Mouse (Mus musculus) hindbrain, embryonic 15.5 days (tissue): ENCODE results near the gene Raet1e. TPM values are rescaled to one million over a fixed set of nuclear protein-coding genes. Genes with fewer than 3 reads are reported as not detected.
"Not testable (repeated sequence)": the region's sequence is repeated elsewhere in the genome, so short reads cannot be mapped to it uniquely, and the experiment has no call there.

Source experiments
- ATAC-seq: fragments of 200-750 bp; cut with Nextera tagmentation; 2 replicates; pipeline ENCODE4 v1.8.0; 2017; ENCODE audit warnings: low read depth, moderate number of reproducible peaks, moderate TSS enrichment; ENCODE audit not compliant: low FRiP score
- H3K27ac ChIP-seq: fragments of 300-500 bp; sonication (generic); replicated peaks from 2 replicates; pipeline ENCODE4 v1.5.1; 2015; ENCODE audit warnings: mild to moderate bottlenecking, inconsistent platforms
- H3K27me3 ChIP-seq: fragments of 300-500 bp; sonication (generic); 2 replicates; pipeline ENCODE4 v1.6.1; 2015; ENCODE audit warnings: control low read depth, inconsistent platforms
- H3K36me3 ChIP-seq: fragments of 300-500 bp; sonication (generic); 2 replicates; pipeline ENCODE4 v1.6.1; 2015; ENCODE audit warnings: control low read depth, inconsistent platforms
- H3K4me1 ChIP-seq: fragments of 300-500 bp; sonication (generic); replicated peaks from 2 replicates; pipeline ENCODE4 v1.6.1; 2015; ENCODE audit warnings: control low read depth, inconsistent platforms
- H3K4me2 ChIP-seq: fragments of 300-500 bp; sonication (generic); 2 replicates; pipeline ENCODE4 v1.6.1; 2015; ENCODE audit warnings: moderate library complexity, mild to moderate bottlenecking, inconsistent platforms
- H3K4me3 ChIP-seq: fragments of 300-500 bp; sonication (generic); 2 replicates; pipeline ENCODE4 v1.5.1; 2015; ENCODE audit warnings: mild to moderate bottlenecking, inconsistent platforms
- H3K9ac ChIP-seq: fragments of 300-500 bp; sonication (generic); 2 replicates; pipeline ENCODE4 v1.6.1; 2015; ENCODE audit warnings: inconsistent platforms
- H3K9me3 ChIP-seq: fragments of 300-500 bp; sonication (generic); 2 replicates; pipeline ENCODE4 v1.6.1; 2016; ENCODE audit warnings: control low read depth, inconsistent platforms
- WGBS: fragments of 180-500 bp; shearing (Covaris S2); methylation state at CpG from one replicate; pipeline ENCODE4 v1.1.7; 2015; 5-methylcytosine and 5-hydroxymethylcytosine counted together
- polyA plus RNA-seq: library from polyadenylated mRNA; unstranded; fragments of >200 nt; fragmentation: Nextera tagmentation; extraction: Ambion mirVana; gene quantifications from 2 replicates; pipeline ENCODE4 v1.2.1, GENCODE M21; 2015

Gene Raet1e
- polyA plus RNA-seq, 1 experiment from 2014 or later, result 0.75 TPM

DNA sequence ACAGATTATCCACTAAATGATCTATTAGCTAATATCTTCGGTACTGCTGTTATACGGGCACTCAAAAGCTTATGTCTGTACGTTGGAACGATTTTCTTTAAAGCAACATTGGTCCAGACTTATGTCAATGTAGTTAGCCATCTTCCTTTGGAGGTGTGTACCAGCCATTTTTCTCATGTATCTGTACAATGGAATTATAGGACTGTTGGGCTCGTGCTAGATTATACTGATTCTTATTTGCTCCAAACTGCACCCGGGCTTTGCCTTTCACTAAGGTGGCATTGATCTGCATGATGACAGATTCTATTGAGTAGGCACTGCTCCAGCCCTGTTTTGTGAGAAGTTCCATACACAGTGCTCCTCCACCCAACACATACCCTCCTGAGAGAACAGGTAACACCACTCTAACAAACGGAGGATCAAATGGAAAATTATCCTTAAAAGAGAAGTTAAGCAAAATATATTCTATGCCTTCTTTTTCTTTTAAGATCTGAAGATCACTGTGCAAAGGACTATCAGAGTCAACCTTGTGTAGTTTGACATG, 5.2 kb upstream of the Raet1e start:
- WGBS, result 6% methylated on average over 7 of the region's 7 CpGs
- H3K9ac ChIP-seq, H3K4me2 ChIP-seq, ATAC-seq, H3K36me3 ChIP-seq, H3K4me3 ChIP-seq, H3K9me3 ChIP-seq, H3K27ac ChIP-seq: not testable (repeated sequence)
- Histone ChIP-seq H3K27me3 (peaks cover 47% of the 10 kb centered on the region), H3K4me1 (peaks cover 26% of the 10 kb centered on the region)

DNA sequence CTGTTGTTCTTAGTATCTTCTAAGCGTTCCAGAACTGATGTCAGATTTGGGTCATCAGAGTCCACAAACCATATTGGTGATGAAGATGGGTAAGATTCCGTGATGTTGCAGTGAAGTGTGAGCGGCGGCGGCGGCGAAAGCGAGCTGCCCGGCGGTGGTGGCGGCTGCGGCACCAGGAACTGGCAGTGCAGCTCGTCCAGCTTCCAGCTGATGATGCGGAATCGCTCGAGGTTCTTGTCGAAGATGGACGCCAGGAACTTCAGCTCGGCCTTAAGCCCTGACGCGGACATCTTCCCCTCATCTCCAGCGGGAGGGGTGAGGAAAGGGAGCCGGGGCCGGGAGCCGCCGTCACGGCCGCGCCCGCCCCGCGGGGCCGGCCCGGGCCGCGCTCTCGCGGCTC, 4.2 kb upstream of the Raet1e start:
- Histone ChIP-seq H3K4me3 (peak overlapping the region; percentile 28), H3K27me3 (peaks cover 54% of the 10 kb centered on the region), H3K4me2 (peak overlapping the region; percentile 53), H3K4me1 (peaks cover 23% of the 10 kb centered on the region)
- H3K27ac ChIP-seq, H3K9ac ChIP-seq, H3K9me3 ChIP-seq, H3K36me3 ChIP-seq, ATAC-seq: not testable (repeated sequence)
- 0% methylated on average over 38 of the region's 38 CpGs for WGBS

DNA sequence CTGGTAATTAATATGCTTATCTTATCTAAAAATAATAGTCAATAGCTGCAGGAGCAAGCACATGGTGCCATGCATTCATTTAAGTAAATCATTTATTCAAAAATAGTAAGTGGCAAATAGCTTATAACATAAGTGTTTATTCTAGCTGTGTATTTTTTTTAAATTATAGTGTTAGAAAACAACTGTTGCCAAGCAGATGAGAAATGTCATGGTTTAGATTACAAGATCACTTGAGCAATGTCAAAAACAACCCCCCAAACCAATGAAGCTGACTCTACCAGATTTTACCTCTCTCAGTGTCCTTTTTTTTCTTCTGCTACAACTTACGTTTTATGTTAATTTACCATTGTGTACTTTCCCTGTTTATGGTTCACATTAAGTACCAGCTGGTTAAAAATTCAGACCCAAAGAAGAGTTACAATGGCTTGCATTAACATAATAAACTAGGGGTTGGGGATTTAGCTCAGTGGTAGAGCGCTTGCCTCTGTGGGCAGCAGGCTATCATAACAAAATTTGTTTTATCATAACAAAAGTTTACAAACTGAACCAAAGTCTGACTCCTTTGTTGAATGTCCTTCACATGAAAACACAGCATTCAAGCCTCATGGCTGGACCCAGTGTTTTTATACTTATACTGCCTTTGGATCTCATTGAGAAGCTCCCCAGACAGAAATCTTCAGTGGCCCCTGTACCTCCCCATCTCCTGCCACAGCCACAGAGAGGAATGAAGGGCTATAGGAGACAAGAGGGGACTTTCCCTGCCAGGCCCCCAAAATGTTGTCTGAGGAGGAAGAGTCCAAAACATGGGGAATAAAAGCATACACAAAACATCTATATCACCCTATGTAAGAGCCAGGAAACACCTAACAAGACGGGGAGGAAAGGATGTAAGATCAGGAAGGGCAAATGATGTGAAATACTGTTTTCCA, 3.2 kb upstream of the Raet1e start:
- Histone ChIP-seq H3K27me3 (peaks cover 50% of the 10 kb centered on the region), H3K9ac (no peak overlapping the region), H3K4me1 (peaks cover 13% of the 10 kb centered on the region), H3K9me3 (no peaks in the 10 kb centered on the region), H3K27ac (no peak overlapping the region), H3K36me3 (no peaks in the 10 kb centered on the region), H3K4me3 (no peak overlapping the region), H3K4me2 (no peak overlapping the region)
- no peak for ATAC-seq
- 10% methylated on average over 3 of the region's 3 CpGs for WGBS

DNA sequence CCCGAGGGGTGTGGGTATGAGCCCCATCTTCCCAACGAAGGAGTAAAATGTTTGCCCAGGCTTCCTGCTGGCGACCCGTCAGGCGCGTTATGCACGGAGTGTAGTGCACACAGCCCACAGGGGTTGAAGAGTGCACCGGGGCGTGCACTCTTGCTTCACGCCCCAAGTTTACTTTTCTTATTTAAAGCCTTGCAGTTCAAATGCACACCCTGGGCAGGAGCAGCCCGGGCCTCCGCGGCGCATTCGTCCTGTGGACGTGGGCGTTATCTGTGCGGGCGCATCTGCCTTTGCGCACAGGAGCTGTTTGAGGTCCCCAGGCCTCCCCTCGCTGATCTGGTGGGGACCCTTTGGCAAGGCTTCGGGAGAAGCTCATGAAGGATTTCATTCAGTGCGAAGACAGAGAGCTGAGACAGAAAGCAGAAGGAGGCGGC, 777 bp downstream of the Raet1e start:
- Histone ChIP-seq H3K4me1 (peaks cover 9% of the 10 kb centered on the region), H3K9me3 (no peaks in the 10 kb centered on the region), H3K36me3 (no peaks in the 10 kb centered on the region), H3K27ac (no peak overlapping the region), H3K9ac (no peak overlapping the region), H3K4me2 (peak overlapping the region; percentile 53), H3K4me3 (no peak overlapping the region; the same call in 1 of the 2 replicates), H3K27me3 (peaks cover 51% of the 10 kb centered on the region)
- no peak for ATAC-seq
- under 1% methylated on average over 24 of the region's 24 CpGs for WGBS

DNA sequence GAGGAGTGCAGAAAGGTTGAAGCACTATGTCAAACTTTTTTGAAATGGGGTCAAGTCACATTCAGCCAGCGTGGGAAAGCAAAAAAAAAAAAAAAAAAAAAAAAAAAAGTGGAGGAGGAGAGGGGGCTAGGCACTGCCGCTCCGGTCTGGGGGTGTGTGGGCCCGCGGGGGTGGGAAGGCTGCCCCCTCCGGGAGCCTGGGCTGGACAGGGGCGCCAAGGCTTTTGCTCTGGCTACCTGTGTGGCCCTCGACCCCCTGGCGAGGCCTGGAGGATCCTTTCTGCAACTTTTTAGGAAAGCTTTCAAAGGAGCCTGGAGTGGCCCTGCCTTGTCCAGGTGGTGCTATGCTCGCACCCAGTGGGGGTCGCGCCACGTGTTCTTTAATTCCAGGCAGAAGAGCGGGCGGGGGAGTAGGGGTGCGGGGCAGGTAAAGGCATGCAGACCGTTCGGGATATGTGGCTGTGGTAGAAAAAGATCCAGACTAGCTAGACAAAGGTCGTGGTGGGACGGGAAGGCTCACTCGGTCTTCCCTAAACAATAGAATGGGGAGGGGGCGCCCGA, 1.3 kb downstream of the Raet1e start:
- Histone ChIP-seq H3K9me3 (no peaks in the 10 kb centered on the region), H3K27me3 (peaks cover 51% of the 10 kb centered on the region), H3K27ac (no peak overlapping the region), H3K9ac (no peak overlapping the region), H3K36me3 (no peaks in the 10 kb centered on the region), H3K4me1 (peaks cover 6% of the 10 kb centered on the region), H3K4me2 (no peak overlapping the region), H3K4me3 (no peak overlapping the region)
- no peak for ATAC-seq
- WGBS, result 2% methylated on average over 23 of the region's 23 CpGs

DNA sequence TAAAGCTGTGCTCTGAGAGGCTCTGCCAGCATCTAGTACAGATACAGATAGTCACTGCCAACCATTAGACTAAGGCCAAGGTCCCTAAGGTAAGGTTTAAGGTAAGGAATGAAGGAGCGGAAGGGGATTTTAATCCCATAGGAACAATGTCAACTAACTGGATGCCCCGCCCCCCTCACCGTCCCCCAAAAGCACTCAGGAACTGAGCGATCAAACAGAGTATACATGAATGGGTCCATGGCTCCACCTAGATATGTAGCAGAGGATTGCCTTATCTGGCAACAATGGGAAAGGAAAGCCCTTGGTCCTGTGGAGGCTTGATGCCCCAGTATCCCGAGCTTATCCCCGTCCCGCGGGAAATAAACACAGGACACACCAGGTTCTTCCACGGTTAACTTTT, 4.9 kb downstream of the Raet1e start:
- H3K4me2 ChIP-seq, result peak overlapping the region; percentile 35
- H3K36me3 ChIP-seq, H3K4me1 ChIP-seq, H3K9me3 ChIP-seq, H3K4me3 ChIP-seq, H3K27ac ChIP-seq, H3K9ac ChIP-seq, ATAC-seq: not testable (repeated sequence)
- H3K27me3 ChIP-seq, result peaks cover 28% of the 10 kb centered on the region
- 15% methylated on average over 9 of the region's 9 CpGs for WGBS

DNA sequence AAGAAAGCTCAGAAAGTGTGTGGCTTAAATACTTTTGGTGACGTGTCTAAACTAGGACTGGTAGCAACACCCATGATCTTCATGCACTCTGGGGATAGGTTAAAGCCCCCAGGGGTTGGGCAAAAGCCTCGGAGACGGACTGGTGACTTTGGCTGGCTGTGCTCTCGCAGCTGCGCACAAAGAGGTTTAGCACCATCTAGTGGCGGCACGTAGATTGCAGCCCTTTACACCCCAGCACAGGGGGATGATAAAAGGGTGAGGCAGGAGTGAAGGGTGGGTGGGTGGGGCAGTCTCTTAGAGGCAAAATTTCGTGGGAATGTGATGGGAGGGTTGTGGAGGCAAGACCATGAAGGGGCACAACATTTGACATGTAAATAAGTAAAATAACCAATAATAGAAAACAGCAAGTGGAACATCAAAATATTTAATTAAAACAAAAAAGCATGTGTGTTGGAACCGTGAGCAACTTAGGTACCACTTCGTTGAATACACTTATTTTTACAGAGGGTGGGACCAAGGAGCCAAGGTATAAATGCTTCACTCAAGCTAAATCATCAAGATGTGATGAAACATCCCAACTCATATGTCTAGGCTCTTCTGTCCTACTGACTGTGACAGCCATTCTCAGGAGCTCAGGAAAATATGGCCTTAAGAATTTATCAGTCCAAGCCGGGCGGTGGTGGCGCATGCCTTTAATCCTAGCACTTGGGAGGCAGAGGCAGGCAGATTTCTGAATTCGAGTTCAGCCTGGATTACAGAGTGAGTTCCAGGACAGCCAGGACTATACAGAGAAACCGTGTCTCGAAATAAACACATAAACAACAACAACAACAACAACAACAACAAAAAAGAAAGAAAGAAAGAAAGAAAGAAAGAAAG, 5.6 kb downstream of the Raet1e start:
- H3K27ac ChIP-seq, H3K4me1 ChIP-seq, H3K9ac ChIP-seq, H3K36me3 ChIP-seq, H3K4me3 ChIP-seq, H3K9me3 ChIP-seq: not testable (repeated sequence)
- WGBS, result 39% methylated on average over 14 of the region's 16 CpGs
- ATAC-seq, result peak; percentile 74
- H3K27me3 ChIP-seq, result peaks cover 23% of the 10 kb centered on the region
- peak overlapping the region; percentile 35 for H3K4me2 ChIP-seq

DNA sequence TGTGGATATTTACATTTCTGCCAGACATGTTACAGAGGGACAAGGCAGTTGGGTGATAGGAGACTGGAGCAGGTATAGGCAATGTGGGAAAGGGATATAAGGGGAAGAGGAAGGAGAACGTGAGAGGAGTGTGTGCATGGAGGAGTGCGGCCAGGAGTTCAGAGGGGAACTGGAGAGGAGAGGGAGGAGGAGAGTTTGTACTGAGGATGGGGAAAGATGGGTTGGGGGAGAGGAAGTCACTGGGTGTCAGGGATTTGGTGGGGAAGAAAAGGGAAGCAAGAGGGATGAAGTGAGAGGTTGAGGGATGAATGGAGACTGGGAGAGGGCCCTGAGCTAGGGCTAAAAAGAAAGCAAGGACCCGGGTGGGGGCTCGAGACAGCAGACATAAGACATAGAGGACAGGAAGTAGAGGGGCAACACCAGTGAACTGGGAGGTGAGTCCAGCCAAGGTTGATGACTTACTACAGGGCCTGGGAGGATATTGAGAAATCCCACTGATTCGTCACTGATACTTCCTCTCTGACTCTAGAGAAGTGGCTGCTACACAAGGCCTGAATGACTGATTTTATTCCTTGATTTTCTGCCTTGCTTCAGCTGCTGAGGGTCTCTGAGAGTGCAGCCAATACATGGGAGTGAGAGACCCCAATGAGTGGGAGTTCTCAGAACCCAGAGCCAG, 7.1 kb downstream of the Raet1e start:
- H3K36me3 ChIP-seq, ATAC-seq, H3K4me1 ChIP-seq, H3K9me3 ChIP-seq, H3K27ac ChIP-seq, H3K4me3 ChIP-seq, H3K4me2 ChIP-seq, H3K9ac ChIP-seq: not testable (repeated sequence)
- WGBS, result 74% methylated on average over 5 of the region's 5 CpGs
- peaks cover 16% of the 10 kb centered on the region for H3K27me3 ChIP-seq

DNA sequence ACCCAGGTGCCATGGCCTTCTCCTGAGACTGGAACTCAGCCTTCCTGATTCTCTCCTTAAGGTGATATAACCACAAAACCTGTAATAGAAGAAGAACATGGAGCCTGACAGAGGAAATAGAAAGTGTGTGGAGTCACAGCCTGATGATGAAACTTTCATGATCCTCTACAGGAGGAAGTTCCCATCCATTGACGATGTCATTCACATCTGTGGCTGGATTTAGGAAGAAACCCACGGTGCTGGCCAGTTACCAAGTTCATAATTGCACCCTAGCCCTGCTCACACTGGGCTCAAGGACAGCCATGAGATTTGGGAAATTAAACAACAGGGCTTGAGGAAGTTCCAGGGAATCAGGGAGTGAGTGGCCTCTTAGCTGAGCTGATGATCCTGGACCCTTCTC, 7.7 kb downstream of the Raet1e start:
- ATAC-seq, H3K9me3 ChIP-seq, H3K4me1 ChIP-seq, H3K27ac ChIP-seq, H3K4me2 ChIP-seq, H3K9ac ChIP-seq, H3K4me3 ChIP-seq, H3K36me3 ChIP-seq: not testable (repeated sequence)
- WGBS, result 80% methylated on average over 2 of the region's 2 CpGs
- peaks cover 10% of the 10 kb centered on the region for H3K27me3 ChIP-seq

DNA sequence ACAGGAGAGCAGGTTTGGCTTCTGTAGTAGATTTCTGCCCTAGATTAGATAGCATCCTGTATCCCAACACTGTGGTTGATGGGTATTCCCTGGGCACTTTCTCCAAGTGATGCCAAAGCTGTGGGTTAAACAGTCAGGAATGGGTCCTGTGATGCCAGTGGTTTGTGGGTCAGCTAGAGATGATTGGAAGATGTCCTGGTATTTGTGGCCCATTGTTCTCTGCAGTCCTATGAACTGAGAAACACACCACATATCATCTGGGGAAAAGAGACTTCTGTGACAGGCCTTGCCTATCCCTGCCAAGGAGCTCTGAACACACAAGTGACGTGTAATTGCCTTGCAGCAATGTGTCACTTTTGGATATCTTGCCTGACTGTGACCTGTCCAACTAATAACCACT, 8.7 kb downstream of the Raet1e start:
- not testable (repeated sequence) for H3K36me3 ChIP-seq, H3K27me3 ChIP-seq, H3K4me1 ChIP-seq, H3K4me3 ChIP-seq, H3K4me2 ChIP-seq, H3K9ac ChIP-seq, H3K27ac ChIP-seq, ATAC-seq, H3K9me3 ChIP-seq
- WGBS, result 86% methylated on average over 1 of the region's 1 CpGs

DNA sequence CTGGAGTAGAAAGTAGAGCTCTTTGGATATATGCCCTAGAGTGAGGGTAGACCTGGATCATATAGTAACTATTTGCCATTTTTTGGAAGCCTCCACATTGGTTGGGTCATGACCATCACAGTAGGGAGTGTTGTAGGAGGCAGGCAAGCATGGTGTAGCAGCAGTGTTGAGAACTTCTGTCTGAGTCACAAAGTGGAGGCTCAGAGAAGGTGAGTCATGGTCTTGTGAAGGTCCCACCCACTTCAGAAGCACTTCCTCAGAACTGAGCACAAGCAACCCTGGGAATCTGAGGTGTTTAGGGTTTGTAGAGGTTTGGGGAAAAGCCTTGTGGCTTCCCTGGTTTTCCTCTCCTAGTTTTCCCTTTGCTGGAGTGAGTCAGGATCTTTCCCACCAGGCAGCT, 10.7 kb downstream of the Raet1e start:
- H3K4me1 ChIP-seq, ATAC-seq, H3K9ac ChIP-seq, H3K27me3 ChIP-seq, H3K4me3 ChIP-seq, H3K4me2 ChIP-seq, H3K9me3 ChIP-seq, H3K36me3 ChIP-seq, H3K27ac ChIP-seq: not testable (repeated sequence)
